Mouse (Mus musculus) brown adipose tissue, adult 24 weeks (tissue): ENCODE results near the gene Katnb1. TPM values are rescaled to one million over a fixed set of nuclear protein-coding genes. Genes with fewer than 3 reads are reported as not detected.

Experiments used
- H3K27ac ChIP-seq: fragments of 200-500 bp; replicated peaks from 2 replicates; pipeline ENCODE4 v1.5.1; 2012; ENCODE audit warnings: low read depth, mild to moderate bottlenecking, low read length
- H3K4me1 ChIP-seq: fragments of 200-500 bp; 2 replicates; pipeline ENCODE4 v1.6.1; 2012; ENCODE audit warnings: low read length, mixed read lengths; ENCODE audit not compliant: control insufficient read depth, insufficient read depth, insufficient read length
- H3K4me3 ChIP-seq: fragments of 200-500 bp; 2 replicates; pipeline ENCODE4 v1.5.1; 2012; ENCODE audit warnings: low read depth, mild to moderate bottlenecking, low read length, moderate library complexity; ENCODE audit not compliant: insufficient read depth
- polyA plus RNA-seq: library from polyadenylated mRNA; stranded (reverse); fragments of >200 nt; gene quantifications from 2 replicates; pipeline ENCODE4 v1.2.4, GENCODE M21; 2012; ENCODE audit not compliant: missing spikeins, insufficient read depth, insufficient read length

Katnb1 gene
- 4.7 and 6.2 TPM in 2 replicates for polyA plus RNA-seq

GRCm38 (mm10) chr8:95080381-95081341, at the start of gene Katnb1:
TSS of gene Katnb1 (plus strand) at chr8:95081186.
- no peaks in the 10 kb centered on the region for H3K4me1 ChIP-seq
- peak within 1 kb of the TSS; percentile 81 for H3K4me3 ChIP-seq
- H3K27ac ChIP-seq = peak within 1 kb of the TSS; percentile 91

DNA sequence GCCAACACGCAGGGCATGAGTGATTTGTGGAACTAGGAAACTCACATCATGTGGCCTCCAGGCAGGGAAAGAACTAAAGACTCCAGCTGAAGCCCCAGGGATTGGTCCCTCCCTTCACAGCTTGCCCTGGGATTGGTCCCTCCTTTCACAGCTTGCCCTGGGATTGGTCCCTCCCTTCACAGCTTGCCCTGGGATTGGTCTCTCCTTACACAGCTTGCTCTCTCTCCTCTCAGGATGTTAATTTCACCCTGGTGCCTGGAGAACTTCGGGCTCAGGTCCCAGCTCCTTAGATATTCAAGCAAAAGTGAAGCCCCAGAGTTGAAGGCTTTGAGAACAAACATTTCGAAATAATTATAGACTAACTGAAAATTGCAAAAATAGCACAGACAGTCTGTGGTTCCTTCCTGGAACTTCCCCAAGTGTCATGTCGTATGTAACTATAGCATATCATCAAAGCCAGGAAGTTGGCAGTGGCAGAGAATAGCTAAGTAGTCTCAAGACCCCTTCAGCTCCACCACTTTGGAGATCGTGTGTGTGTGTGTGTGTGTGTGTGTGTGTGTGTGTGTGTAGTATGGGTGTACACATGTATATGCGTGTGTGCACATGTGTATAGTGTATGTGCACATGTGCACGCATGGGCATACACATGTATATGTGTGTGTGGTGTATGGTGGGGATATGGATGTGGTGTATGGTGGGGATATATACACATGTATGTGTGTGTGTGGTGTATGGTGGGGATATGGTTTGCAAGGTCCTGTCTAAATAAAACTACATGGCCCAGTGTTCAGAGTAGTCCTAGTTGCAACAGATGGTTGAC, 43.7 kb upstream of the Katnb1 start:
- H3K4me3 ChIP-seq = no peak overlapping the region
- H3K4me1 ChIP-seq = no peaks in the 10 kb centered on the region
- no peak overlapping the region for H3K27ac ChIP-seq

- H3K4me1 ChIP-seq = no peaks in the 10 kb centered on the region
- no peak overlapping the region for H3K4me3 ChIP-seq
- H3K27ac ChIP-seq = no peak overlapping the region
Measured at GRCm38 (mm10) chr8:95041883-95042784, 38.9 kb upstream of the Katnb1 start.

GRCm38 (mm10) chr8:95044811-95045210, 36.2 kb upstream of the Katnb1 start:
- no peaks in the 10 kb centered on the region for H3K4me1 ChIP-seq
- H3K4me3 ChIP-seq = no peak overlapping the region
- H3K27ac ChIP-seq = no peak overlapping the region

DNA sequence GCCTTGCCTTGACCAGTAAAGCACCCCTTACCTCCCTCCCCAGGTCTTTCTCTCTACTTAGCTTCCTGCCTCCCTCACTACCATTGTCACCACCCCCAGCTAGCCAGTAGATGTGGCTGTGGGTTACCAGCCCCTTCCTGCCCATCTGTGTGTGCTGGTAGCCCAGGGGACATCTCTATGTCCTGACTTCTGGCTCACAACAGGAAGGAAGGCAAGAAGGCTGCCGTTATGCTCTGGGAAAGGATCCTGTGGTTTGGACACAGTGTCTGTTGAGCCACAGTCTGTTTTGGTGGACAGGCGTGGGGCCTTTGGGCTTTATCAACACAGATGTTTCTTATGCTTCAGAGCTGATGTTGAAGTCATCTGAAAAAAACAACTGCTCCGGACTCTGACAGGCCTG, 34.0 kb upstream of the Katnb1 start:
- H3K4me3 ChIP-seq = no peak overlapping the region
- no peaks in the 10 kb centered on the region for H3K4me1 ChIP-seq
- no peak overlapping the region for H3K27ac ChIP-seq

DNA sequence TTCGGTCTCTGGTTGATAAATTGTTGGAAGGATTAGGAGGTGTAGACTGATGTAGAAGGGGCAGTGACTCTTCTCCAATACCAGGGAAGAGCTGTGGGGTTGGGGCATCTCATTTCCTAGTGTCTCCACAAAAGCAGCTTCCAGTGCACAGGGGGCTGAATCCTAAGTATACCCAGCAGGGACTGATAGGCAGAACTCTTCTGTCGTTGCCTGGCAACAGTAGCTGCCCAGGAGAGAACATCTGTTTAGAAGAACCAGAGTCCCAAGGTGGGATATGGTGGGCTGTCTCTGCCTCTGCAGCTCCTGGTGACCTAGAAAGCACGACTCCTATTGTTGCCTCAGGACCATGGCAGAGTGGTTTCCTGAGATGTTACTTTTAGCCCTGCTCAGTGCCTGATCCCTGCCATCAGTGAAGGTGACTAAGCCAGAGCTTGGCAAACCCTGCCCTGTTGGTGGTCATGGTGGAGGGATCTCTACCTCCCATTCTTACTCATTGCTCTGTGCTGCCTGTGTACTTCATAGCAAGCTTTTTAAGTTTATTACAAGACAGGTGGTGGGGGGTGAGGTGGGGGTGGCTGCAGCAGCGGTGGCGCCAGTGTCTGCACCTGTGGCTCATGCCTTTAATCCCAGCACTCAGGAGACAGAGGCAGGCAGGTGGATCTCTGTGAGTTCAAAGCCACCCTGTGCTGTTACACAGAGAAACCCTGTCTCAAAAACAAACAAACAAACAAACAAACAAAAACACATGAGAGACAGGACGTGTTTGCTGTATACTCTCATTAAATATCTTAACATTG, 32.9 kb upstream of the Katnb1 start:
- Histone ChIP-seq H3K4me3 (no peak overlapping the region), H3K4me1 (no peaks in the 10 kb centered on the region), H3K27ac (no peak overlapping the region)

DNA sequence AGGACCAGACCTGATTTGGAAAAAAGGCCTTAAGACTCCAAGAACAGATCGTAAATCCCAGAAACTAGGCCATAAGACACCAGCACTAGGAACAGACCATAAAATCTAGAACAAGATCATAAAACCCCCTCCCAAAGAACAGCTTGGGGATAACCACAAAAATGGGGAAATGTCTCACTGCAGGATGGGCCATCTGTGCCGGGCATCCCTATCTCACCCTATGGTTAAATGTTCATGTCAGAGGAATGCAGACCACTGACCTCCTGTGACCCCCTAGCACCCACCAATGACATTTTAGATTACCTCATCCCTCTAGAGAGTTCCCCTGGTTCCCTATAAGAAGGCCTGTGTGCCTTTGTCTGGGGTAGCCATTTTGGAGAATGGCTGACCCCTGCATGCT, 31.4 kb upstream of the Katnb1 start:
- H3K27ac ChIP-seq = no peak overlapping the region
- no peak overlapping the region for H3K4me3 ChIP-seq
- H3K4me1 ChIP-seq = no peaks in the 10 kb centered on the region

DNA sequence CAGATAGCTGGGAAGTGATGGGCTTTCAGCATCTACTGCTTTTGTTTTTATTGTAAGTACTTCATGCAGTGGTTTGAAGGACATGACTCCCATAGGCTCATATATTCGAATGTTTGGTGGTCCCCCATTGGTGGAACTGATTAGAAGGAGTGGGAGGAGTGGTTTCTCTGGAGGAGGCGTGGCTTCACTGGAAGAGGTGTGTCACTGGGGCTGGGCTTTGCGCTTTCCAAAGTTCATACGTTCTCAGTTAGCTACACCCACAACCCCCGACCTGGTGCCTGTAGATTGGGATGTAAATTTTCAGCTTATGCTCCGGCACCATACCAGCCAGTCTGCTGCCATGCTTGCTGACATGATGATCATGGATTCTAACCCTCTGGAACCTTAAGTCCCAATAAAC, 26.5 kb upstream of the Katnb1 start:
- Histone ChIP-seq H3K27ac (no peak overlapping the region), H3K4me3 (no peak overlapping the region), H3K4me1 (no peaks in the 10 kb centered on the region)

- Histone ChIP-seq H3K4me1 (no peaks in the 10 kb centered on the region), H3K27ac (no peak within 1 kb of the TSS), H3K4me3 (no peak within 1 kb of the TSS)
Measured at GRCm38 (mm10) chr8:95054927-95055510, 26.0 kb upstream of the Katnb1 start, which contains the start of gene Drc7. TSS of gene Drc7 (plus strand) at chr8:95055103.

GRCm38 (mm10) chr8:95056414-95056813, 24.6 kb upstream of the Katnb1 start:
- Histone ChIP-seq H3K27ac (no peak overlapping the region), H3K4me1 (no peaks in the 10 kb centered on the region), H3K4me3 (no peak overlapping the region)

DNA sequence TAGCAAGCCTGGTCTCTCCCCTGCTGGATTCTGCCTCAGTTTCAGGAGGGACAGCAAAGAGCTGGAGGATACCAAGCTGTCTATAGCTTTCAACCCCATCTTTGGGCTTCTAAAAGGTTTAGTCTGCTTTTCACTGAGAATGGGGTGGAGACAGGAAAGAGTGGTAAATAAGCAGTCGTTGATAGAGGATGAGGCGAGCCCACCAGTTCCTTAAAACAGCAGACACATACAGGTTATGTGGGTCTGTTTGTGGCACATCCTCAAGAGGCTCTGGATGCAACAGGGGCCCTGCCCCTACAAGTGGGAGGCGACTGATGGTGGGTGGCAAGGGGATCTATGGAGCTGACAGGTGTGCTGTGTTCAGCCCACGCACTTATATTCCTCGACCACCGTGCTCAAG, 22.3 kb upstream of the Katnb1 start:
- Histone ChIP-seq H3K4me1 (no peaks in the 10 kb centered on the region), H3K4me3 (no peak overlapping the region), H3K27ac (no peak overlapping the region)

- Histone ChIP-seq H3K4me1 (no peaks in the 10 kb centered on the region), H3K4me3 (no peak overlapping the region), H3K27ac (no peak overlapping the region)
Measured at GRCm38 (mm10) chr8:95059812-95060533, 21.0 kb upstream of the Katnb1 start.

- Histone ChIP-seq H3K4me1 (no peaks in the 10 kb centered on the region), H3K27ac (no peak overlapping the region), H3K4me3 (no peak overlapping the region)
Measured at GRCm38 (mm10) chr8:95064531-95064930, 16.5 kb upstream of the Katnb1 start.
